ENCODE assay signal across 12 mouse cellular contexts in genomic region chr8:84793134-84793533, GRCm38 (mm10). TPM values are rescaled to one million over a fixed set of nuclear protein-coding genes. Genes with fewer than 3 reads are reported as not detected.
DNase-seq lines count a peak whose midpoint lies in the region; ATAC-seq and TF ChIP-seq lines count a peak whose summit lies in the region.
"Had no signal": no experiment of that assay in that cellular context is flagged by ENCODE, and none has a peak within 500 bp of the region (broad histone marks: within the 10 kb centered on the region; RNA-seq: fewer than 3 reads in every experiment).

No protein-coding gene starts in this region.

- H3K9ac ChIP-seq in embryonic facial prominence, embryonic 15.5 days = no peak overlapping the region
- H3K9ac ChIP-seq in limb, embryonic 14.5 days (ENCODE audit: low read depth, low read length, severe bottlenecking) = 0 out of 2 replicates have a peak overlapping the region, but pooled peaks have one; percentile 36
- no peak overlapping the region for H3K9ac ChIP-seq in midbrain, embryonic 15.5 days

- peaks cover 97% of the 10 kb centered on the region for H3K4me1 ChIP-seq in embryonic facial prominence, embryonic 15.5 days
- peaks cover 4% of the 10 kb centered on the region; the same call in 1 of the 2 replicates for H3K4me1 ChIP-seq in embryonic facial prominence, embryonic 10.5 days
- H3K4me1 ChIP-seq in limb, embryonic 14.5 days (ENCODE audit: control insufficient read depth, insufficient read depth, low read length) = peaks cover 67% of the 10 kb centered on the region
- H3K4me1 ChIP-seq in limb, embryonic 10.5 days = peaks cover 11% of the 10 kb centered on the region
- H3K4me1 ChIP-seq in midbrain, embryonic 15.5 days = peaks cover 12% of the 10 kb centered on the region

- peak overlapping the region; percentile 85; the same call in 1 of the 2 replicates for H3K27ac ChIP-seq in embryonic facial prominence, embryonic 15.5 days (replicated peaks)
- no peak overlapping the region for H3K27ac ChIP-seq in embryonic facial prominence, embryonic 10.5 days (replicated peaks)
- H3K27ac ChIP-seq in limb, embryonic 14.5 days (replicated peaks; ENCODE audit: low read depth, low read length) = no peak overlapping the region
- H3K27ac ChIP-seq in limb, embryonic 10.5 days = no peak overlapping the region
- H3K27ac ChIP-seq in midbrain, embryonic 15.5 days = peak overlapping the region; percentile 80

- 83% methylated on average over 9 of the region's 9 CpGs for WGBS in embryonic facial prominence, embryonic 15.5 days
- 83% methylated on average over 9 of the region's 9 CpGs for WGBS in embryonic facial prominence, embryonic 10.5 days
- WGBS in limb, embryonic 14.5 days = 84% methylated on average over 9 of the region's 9 CpGs
- 82% methylated on average over 9 of the region's 9 CpGs for WGBS in limb, embryonic 10.5 days
- 86% methylated on average over 9 of the region's 9 CpGs for WGBS in midbrain, embryonic 15.5 days

- peaks cover 12% of the 10 kb centered on the region; the same call in 1 of the 2 replicates for H3K36me3 ChIP-seq in embryonic facial prominence, embryonic 15.5 days
- H3K36me3 ChIP-seq in embryonic facial prominence, embryonic 10.5 days (replicated peaks) = no peaks in the 10 kb centered on the region
- peaks cover 37% of the 10 kb centered on the region for H3K36me3 ChIP-seq in limb, embryonic 14.5 days (ENCODE audit: control insufficient read depth, insufficient read depth, low read length)
- no peaks in the 10 kb centered on the region for H3K36me3 ChIP-seq in limb, embryonic 10.5 days
- no peaks in the 10 kb centered on the region for H3K36me3 ChIP-seq in midbrain, embryonic 15.5 days (replicated peaks)

- DNase-seq in embryonic facial prominence, embryonic 10.5 days (ENCODE audit: low spot score) = no peak
- no peak for DNase-seq in limb, embryonic 14.5 days (ENCODE audit: low spot score)
- DNase-seq in limb, embryonic 10.5 days (ENCODE audit: low spot score) = no peak
- peak; percentile 73 for DNase-seq in cerebellum, adult 9-11 months
- DNase-seq in urinary bladder, postnatal 14 days (ENCODE audit: low spot score) = no peak
- no peak for DNase-seq in kidney, postnatal 25 days
- DNase-seq: adrenal gland, postnatal 10 days; thymus, adult 18-20 months had no signal

- TF ChIP-seq POLR2A in limb, embryonic 14.5 days (IDR thresholded peaks at IDR 0.05; ENCODE audit: borderline replicate concordance, extremely low read depth, insufficient read depth, insufficient read length) = no peak

- peaks cover 9% of the 10 kb centered on the region for H3K27me3 ChIP-seq in embryonic facial prominence, embryonic 15.5 days
- peaks cover 100% of the 10 kb centered on the region for H3K27me3 ChIP-seq in embryonic facial prominence, embryonic 10.5 days (replicated peaks; ENCODE audit: low read depth, poor library complexity, severe bottlenecking)
- no peaks in the 10 kb centered on the region for H3K27me3 ChIP-seq in limb, embryonic 14.5 days (ENCODE audit: control insufficient read depth, insufficient read depth, low read length)
- peaks cover 100% of the 10 kb centered on the region for H3K27me3 ChIP-seq in limb, embryonic 10.5 days (ENCODE audit: low read depth, poor library complexity, severe bottlenecking)
- peaks cover 72% of the 10 kb centered on the region for H3K27me3 ChIP-seq in midbrain, embryonic 15.5 days (replicated peaks)

- ATAC-seq in embryonic facial prominence, embryonic 15.5 days (ENCODE audit: insufficient number of reproducible peaks, low FRiP score, low TSS enrichment, low read depth) = no peak
- ATAC-seq in limb, embryonic 14.5 days (ENCODE audit: low FRiP score, low read depth) = no peak
- no peak for ATAC-seq in midbrain, embryonic 15.5 days (replicated peaks)

- no peak overlapping the region for H3K4me3 ChIP-seq in embryonic facial prominence, embryonic 15.5 days (replicated peaks)
- no peak overlapping the region for H3K4me3 ChIP-seq in embryonic facial prominence, embryonic 10.5 days
- no peak overlapping the region for H3K4me3 ChIP-seq in limb, embryonic 14.5 days (replicated peaks; ENCODE audit: low read length)
- no peak overlapping the region for H3K4me3 ChIP-seq in limb, embryonic 10.5 days
- H3K4me3 ChIP-seq in midbrain, embryonic 15.5 days = no peak overlapping the region
- H3K4me3 ChIP-seq: erythroblast, embryonic 14.5 days had no signal

- H3K9me3 ChIP-seq in embryonic facial prominence, embryonic 15.5 days (replicated peaks) = no peaks in the 10 kb centered on the region
- no peaks in the 10 kb centered on the region for H3K9me3 ChIP-seq in embryonic facial prominence, embryonic 10.5 days
- no peaks in the 10 kb centered on the region for H3K9me3 ChIP-seq in limb, embryonic 14.5 days (ENCODE audit: control insufficient read depth, low read length)
- no peaks in the 10 kb centered on the region for H3K9me3 ChIP-seq in limb, embryonic 10.5 days (replicated peaks)
- H3K9me3 ChIP-seq in midbrain, embryonic 15.5 days = no peaks in the 10 kb centered on the region

- peak overlapping the region; percentile 45; the same call in 1 of the 2 replicates for H3K4me2 ChIP-seq in embryonic facial prominence, embryonic 15.5 days (replicated peaks)
- no peak overlapping the region for H3K4me2 ChIP-seq in limb, embryonic 14.5 days (replicated peaks; ENCODE audit: low read depth, low read length, severe bottlenecking)
- peak overlapping the region; percentile 30; the same call in 1 of the 2 replicates for H3K4me2 ChIP-seq in midbrain, embryonic 15.5 days
- H3K4me2 ChIP-seq: liver, embryonic 11.5 days had no signal

RNA-seq across cellular contexts. Expression of gene Nfix, which starts 7.0 kb away (rescaled TPM):
- polyA plus RNA-seq in embryonic facial prominence, embryonic 15.5 days (2015; fragmentation: Nextera tagmentation; extraction: Ambion mirVana) = 61.4 and 62.0 TPM in 2 replicates
- polyA plus RNA-seq in embryonic facial prominence, embryonic 10.5 days (2016; fragmentation: Nextera tagmentation; extraction: Ambion mirVana) = 0.29 and 0.77 TPM in 2 replicates
- polyA plus RNA-seq in limb, embryonic 14.5 days (2012; rRNA removed) = 81.2 and 97.7 TPM in 2 replicates
- 100 and 108 TPM in 2 replicates for polyA plus RNA-seq in limb, embryonic 14.5 days (2014; fragmentation: Nextera tagmentation; extraction: Ambion mirVana)
- polyA plus RNA-seq in limb, embryonic 10.5 days (2016; fragmentation: Nextera tagmentation; extraction: Ambion mirVana) = 0.24 and 2.1 TPM in 2 replicates
- polyA plus RNA-seq in midbrain, embryonic 15.5 days (2015; fragmentation: Nextera tagmentation; extraction: Ambion mirVana) = 48.6 and 54.0 TPM in 2 replicates

RNA-seq across cellular contexts. Expression of gene Dand5, which starts 29.5 kb away (rescaled TPM):
- 8.4 and 8.9 TPM in 2 replicates for polyA plus RNA-seq in embryonic facial prominence, embryonic 15.5 days (2015; fragmentation: Nextera tagmentation; extraction: Ambion mirVana)
- 2.8 and 3.0 TPM in 2 replicates for polyA plus RNA-seq in embryonic facial prominence, embryonic 10.5 days (2016; fragmentation: Nextera tagmentation; extraction: Ambion mirVana)
- 5.7 and 5.9 TPM in 2 replicates for polyA plus RNA-seq in limb, embryonic 14.5 days (2012; rRNA removed)
- 6.4 and 6.9 TPM in 2 replicates for polyA plus RNA-seq in limb, embryonic 14.5 days (2014; fragmentation: Nextera tagmentation; extraction: Ambion mirVana)
- polyA plus RNA-seq in limb, embryonic 10.5 days (2016; fragmentation: Nextera tagmentation; extraction: Ambion mirVana) = 1.9 and 2.7 TPM in 2 replicates
- polyA plus RNA-seq in midbrain, embryonic 15.5 days (2015; fragmentation: Nextera tagmentation; extraction: Ambion mirVana) = 12.3 and 13.4 TPM in 2 replicates

RNA-seq across cellular contexts. Expression of gene Gadd45gip1, which starts 38.2 kb away (rescaled TPM):
- polyA plus RNA-seq in embryonic facial prominence, embryonic 15.5 days (2015; fragmentation: Nextera tagmentation; extraction: Ambion mirVana) = 46.5 TPM in 2 replicates
- polyA plus RNA-seq in embryonic facial prominence, embryonic 10.5 days (2016; fragmentation: Nextera tagmentation; extraction: Ambion mirVana) = 45.2 and 47.3 TPM in 2 replicates
- polyA plus RNA-seq in limb, embryonic 14.5 days (2012; rRNA removed) = 39.8 and 45.6 TPM in 2 replicates
- 43.2 and 44.9 TPM in 2 replicates for polyA plus RNA-seq in limb, embryonic 14.5 days (2014; fragmentation: Nextera tagmentation; extraction: Ambion mirVana)
- 51.7 and 54.4 TPM in 2 replicates for polyA plus RNA-seq in limb, embryonic 10.5 days (2016; fragmentation: Nextera tagmentation; extraction: Ambion mirVana)
- polyA plus RNA-seq in midbrain, embryonic 15.5 days (2015; fragmentation: Nextera tagmentation; extraction: Ambion mirVana) = 35.5 and 36.1 TPM in 2 replicates

RNA-seq across cellular contexts. Expression of gene Rad23a, which starts 47.3 kb away (rescaled TPM):
- 104 and 110 TPM in 2 replicates for polyA plus RNA-seq in embryonic facial prominence, embryonic 15.5 days (2015; fragmentation: Nextera tagmentation; extraction: Ambion mirVana)
- 112 and 122 TPM in 2 replicates for polyA plus RNA-seq in embryonic facial prominence, embryonic 10.5 days (2016; fragmentation: Nextera tagmentation; extraction: Ambion mirVana)
- polyA plus RNA-seq in limb, embryonic 14.5 days (2012; rRNA removed) = 82.0 and 82.4 TPM in 2 replicates
- 104 and 109 TPM in 2 replicates for polyA plus RNA-seq in limb, embryonic 14.5 days (2014; fragmentation: Nextera tagmentation; extraction: Ambion mirVana)
- 119 and 122 TPM in 2 replicates for polyA plus RNA-seq in limb, embryonic 10.5 days (2016; fragmentation: Nextera tagmentation; extraction: Ambion mirVana)
- polyA plus RNA-seq in midbrain, embryonic 15.5 days (2015; fragmentation: Nextera tagmentation; extraction: Ambion mirVana) = 88.2 and 91.7 TPM in 2 replicates

RNA-seq across cellular contexts. Expression of gene Calr, which starts 53.6 kb away (rescaled TPM):
- polyA plus RNA-seq in embryonic facial prominence, embryonic 15.5 days (2015; fragmentation: Nextera tagmentation; extraction: Ambion mirVana) = 975 and 998 TPM in 2 replicates
- 758 and 801 TPM in 2 replicates for polyA plus RNA-seq in embryonic facial prominence, embryonic 10.5 days (2016; fragmentation: Nextera tagmentation; extraction: Ambion mirVana)
- polyA plus RNA-seq in limb, embryonic 14.5 days (2012; rRNA removed) = 575 and 831 TPM in 2 replicates
- polyA plus RNA-seq in limb, embryonic 14.5 days (2014; fragmentation: Nextera tagmentation; extraction: Ambion mirVana) = 802 and 827 TPM in 2 replicates
- 820 and 843 TPM in 2 replicates for polyA plus RNA-seq in limb, embryonic 10.5 days (2016; fragmentation: Nextera tagmentation; extraction: Ambion mirVana)
- polyA plus RNA-seq in midbrain, embryonic 15.5 days (2015; fragmentation: Nextera tagmentation; extraction: Ambion mirVana) = 669 and 673 TPM in 2 replicates

Comparison
In these comparisons a context has a peak if more than half of its experiments do, and no peak if none do; other contexts are left out.
1. H3K27ac ChIP-seq: peak in embryonic facial prominence, embryonic 15.5 days (single experiment) and midbrain, embryonic 15.5 days (single experiment); none in embryonic facial prominence, embryonic 10.5 days (single experiment), limb, embryonic 14.5 days (single experiment) and limb, embryonic 10.5 days (single experiment).
2. RNA of gene Nfix, which starts 7.0 kb away (polyA plus RNA-seq): 81.2 to 108 TPM in limb, embryonic 14.5 days, 61.4 to 62.0 TPM in embryonic facial prominence, embryonic 15.5 days and 48.6 to 54.0 TPM in midbrain, embryonic 15.5 days; 0.24 to 2.1 TPM in limb, embryonic 10.5 days and 0.29 to 0.77 TPM in embryonic facial prominence, embryonic 10.5 days; every median in the first group is over 10 times any median in the second.